Mouse (Mus musculus): ENCODE results near the gene Mybph.
A peak's percentile ranks its signal among the peaks of the same experiment; 100 is the strongest.

DNA sequence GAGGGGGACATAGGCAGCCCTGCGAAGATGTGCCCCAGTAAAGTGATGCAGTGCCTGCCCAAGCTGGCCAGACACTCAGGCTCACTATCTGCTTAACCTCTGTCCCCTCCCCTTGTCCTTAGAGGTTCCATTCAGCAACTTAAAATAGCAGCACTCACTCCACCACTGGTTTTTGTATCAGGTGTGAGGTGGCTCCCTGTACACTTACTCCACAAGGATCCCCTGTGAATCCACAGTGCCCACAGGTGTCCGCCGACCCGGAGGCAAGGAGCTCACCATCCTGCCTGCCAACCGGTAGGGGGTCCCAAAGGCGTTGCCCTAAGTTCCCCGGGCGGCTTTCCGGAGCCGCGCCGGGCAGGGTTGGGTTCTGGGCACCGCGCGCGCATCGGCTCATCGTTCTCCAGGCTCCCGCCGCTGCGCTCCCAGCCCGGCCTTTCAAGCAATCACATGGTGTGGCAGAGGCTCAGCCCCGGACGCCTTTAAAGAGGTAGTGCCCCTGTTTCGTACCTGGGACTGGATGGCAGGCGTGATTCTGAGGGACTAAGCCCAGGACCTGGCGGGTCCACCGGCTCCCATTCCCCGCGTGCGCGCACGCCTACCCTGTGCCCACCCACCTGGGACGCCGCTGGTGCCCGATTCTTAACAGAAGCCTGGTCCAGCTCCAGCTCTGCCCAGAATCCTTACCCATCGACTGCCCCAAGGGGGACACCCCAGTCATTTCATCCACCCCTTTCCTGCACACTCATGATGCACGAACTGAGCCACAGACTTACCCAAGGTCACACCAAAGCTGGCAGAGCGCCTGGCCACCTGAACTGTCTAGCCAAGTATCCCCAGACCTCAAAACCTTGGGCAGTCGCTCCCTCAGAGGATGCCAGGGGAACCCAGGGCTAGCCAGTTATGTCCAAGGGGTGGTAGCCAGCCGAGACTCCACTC lies 41.5 kb downstream of the Mybph start:
- TF ChIP-seq CTCF (IDR thresholded peaks at IDR 0.05; ENCODE audit: low read depth) (0 out of 2 replicates have a peak, but pooled peaks have one; percentile 6), EP300 (optimal IDR thresholded peaks at IDR 0.05) (no peak)

Measured in stomach, postnatal 0 days (tissue).